Mouse (Mus musculus) C2C12 (cell line): ENCODE measurements around the gene Klf2.

ENCODE experiments used
- CEBPB ChIP-seq: IDR thresholded peaks from one replicate; pipeline ENCODE4 v1.6.1; 2011; ENCODE audit warnings: low read depth, mild to moderate bottlenecking, control low read depth, moderate library complexity
- CTCF ChIP-seq: IDR thresholded peaks from one replicate; pipeline ENCODE4 v1.5.1; 2011; ENCODE audit not compliant: control insufficient read depth, insufficient read depth, insufficient read length

DNA sequence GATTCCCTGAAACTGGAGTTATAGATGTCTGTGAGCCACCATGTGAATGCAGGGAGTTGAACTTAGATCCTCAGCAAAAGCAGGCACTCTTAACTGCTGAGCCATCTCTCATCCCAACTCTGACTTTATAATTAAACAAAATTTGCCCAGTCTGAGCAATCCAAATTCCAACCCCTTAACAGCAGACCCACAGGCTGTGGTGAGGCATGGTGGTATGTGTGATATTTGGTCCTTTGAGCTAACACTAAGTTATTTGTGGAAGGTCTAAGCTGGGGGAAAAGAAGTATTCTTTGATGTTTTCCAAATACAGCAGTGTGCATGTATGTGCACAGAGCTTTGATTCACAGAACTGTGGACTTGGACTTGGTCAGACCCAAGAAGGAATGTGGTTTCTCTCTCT, 29.8 kb upstream of the Klf2 start:
- TF ChIP-seq CTCF (no peak), CEBPB (no peak)
